Mouse (Mus musculus) embryo, embryonic 10.5 days (tissue): ENCODE data around the gene Doc2b.

Source experiments
- DNase-seq: peaks from one replicate; pipeline ENCODE4 v3.0.0-alpha.2; 2015; ENCODE audit warnings: low spot score

The Doc2b gene

GRCm38 (mm10) chr11:75796029-75796445, at the start of gene Doc2b:
Gene Doc2b, minus strand, starts transcription at chr11:75796049.
- peak; percentile 18 for DNase-seq

DNA sequence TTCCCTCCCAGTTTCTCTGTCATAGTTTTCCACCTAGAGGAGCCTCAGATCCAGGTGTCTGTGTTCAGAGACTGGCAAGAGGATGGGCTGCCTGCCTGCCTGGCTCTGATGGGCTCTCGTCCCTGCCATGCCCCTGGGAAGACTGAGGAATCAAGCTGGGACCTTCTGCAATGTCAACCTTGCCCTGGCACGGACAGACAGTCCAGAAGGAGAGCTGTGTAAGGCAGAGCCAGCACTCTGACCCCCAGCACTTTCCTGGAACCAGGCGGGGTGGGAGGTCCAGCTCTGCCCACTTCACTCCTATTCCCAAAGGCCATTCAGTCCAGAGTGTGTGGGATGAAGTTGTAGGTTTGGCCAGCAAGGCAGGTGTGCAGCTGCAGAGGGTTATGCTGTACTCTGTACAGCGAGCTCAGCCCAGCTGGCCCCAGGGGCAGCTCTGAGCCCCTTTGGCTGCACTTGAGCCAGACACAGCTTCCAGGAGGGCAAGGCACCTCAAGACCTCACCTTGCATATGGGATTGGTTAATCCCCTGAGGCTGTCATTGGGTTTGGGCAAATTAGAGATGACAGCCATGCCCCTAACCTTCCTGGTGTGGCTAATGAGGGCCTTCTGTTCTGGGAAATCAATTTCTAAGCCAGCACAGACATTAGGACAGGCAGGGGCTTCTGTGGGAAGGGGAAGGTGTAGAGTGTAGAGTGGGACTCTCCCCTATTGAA, 47.2 kb upstream of the Doc2b start:
- DNase-seq: peak; percentile 21

DNA sequence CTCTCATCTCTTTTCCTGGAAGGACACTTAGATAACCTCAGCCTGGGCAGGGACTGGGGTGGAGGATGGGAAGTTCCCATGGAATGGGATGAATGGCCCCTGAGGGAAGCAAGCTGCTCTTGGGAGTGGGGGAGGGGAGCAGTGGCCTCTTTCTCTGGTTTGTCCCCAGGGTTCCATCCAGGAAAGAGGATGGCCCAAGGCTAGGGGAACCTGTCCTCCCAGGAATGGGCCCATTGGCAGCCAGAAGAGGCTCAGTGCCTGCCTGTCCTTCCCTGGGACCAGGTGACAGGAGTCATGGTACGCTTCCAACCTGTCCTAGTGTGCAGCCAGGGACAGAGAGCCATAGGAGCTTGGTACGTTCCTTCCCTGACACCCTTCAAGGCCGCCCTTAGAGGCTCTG, 45.7 kb upstream of the Doc2b start:
- no peak for DNase-seq

GRCm38 (mm10) chr11:75839536-75840430, 43.9 kb upstream of the Doc2b start:
- no peak for DNase-seq

GRCm38 (mm10) chr11:75838861-75839426, 43.1 kb upstream of the Doc2b start:
- no peak for DNase-seq

- no peak for DNase-seq
Observed at GRCm38 (mm10) chr11:75836240-75836610, 40.4 kb upstream of the Doc2b start.

GRCm38 (mm10) chr11:75835587-75836239, 39.9 kb upstream of the Doc2b start:
- DNase-seq: no peak

- no peak for DNase-seq
Observed at GRCm38 (mm10) chr11:75833081-75833480, 37.2 kb upstream of the Doc2b start.

DNA sequence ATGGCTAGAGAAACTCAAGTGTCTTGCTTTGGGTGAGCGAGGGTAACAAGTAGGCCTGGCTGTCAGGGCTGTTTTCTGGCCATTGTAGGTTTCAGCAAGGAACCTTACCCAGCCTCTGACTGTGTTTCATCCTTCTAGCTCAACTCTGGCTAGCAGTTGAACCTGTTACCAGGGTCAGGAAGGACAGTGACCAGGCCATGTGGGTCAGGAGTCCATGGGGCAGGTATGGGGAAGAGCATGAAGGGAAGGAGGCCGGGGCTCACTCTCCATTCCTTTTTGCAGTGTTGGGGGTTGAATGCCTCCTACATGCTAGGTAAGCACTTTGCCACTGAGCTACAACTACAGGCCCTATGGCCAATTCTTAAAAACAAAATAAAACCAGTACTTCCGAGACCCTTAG, 34.5 kb upstream of the Doc2b start:
- DNase-seq: no peak

DNA sequence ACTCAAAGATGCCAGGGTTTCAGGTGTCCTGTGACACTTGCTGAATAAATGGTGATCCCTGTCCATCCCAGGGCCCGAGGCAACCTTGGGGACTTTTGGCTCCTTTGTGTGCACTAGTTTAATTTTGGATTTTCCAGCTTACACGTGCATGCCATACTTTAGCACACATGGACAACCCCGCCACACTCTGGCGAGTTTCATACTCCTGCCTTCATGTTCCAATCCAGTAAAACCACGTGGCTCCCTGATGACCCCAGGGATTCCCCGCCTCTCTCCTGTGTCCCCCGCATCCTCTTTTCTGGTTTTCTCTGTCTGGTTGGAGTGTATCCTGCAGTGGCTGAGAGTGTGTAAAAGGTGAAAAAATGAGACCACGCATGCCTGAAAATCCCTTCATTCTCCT, 31.6 kb upstream of the Doc2b start:
- DNase-seq: no peak

- no peak for DNase-seq
Observed at GRCm38 (mm10) chr11:75823506-75823905, 27.7 kb upstream of the Doc2b start.

- DNase-seq: no peak
Observed at GRCm38 (mm10) chr11:75813085-75813484, 17.2 kb upstream of the Doc2b start.

DNA sequence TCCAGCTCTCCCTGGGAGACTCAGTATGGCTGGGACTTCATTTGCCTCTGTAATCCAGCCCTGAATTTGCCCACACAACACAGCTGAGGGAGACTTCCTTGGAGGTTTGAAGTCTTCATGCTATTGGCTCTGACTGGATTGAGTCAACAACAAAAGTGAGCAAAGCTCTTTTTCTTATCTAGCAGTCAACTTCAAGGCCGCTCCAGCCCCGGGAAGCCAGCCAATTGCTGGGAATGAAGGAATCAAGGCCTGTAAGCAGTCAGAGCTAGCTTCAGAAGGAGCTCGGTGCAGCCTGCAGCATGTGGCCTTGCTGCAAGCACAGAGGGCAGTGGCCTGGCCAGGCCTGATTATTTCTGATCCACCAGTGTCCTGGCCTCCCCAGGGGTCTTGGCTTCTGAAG, 16.1 kb upstream of the Doc2b start:
- no peak for DNase-seq

DNA sequence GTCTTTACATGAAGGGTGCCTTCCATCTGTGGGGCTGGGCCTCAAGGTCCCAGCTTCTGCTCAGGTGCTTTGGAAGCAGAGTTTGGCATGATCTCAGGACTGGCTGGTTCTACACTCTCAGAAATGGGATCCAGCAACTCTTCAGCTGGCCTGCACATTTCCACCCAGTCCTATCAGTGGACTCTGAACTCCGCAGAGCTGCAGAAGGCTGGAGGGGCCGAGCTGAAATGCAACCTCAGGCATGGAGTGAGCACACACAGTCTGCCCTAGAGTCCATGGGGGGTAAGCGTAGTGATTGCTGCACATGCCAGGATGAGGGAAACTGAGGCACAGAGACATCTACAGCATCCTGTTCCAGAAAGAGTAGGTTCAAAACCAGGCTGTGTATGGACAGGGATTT, 14.7 kb upstream of the Doc2b start:
- no peak for DNase-seq

DNA sequence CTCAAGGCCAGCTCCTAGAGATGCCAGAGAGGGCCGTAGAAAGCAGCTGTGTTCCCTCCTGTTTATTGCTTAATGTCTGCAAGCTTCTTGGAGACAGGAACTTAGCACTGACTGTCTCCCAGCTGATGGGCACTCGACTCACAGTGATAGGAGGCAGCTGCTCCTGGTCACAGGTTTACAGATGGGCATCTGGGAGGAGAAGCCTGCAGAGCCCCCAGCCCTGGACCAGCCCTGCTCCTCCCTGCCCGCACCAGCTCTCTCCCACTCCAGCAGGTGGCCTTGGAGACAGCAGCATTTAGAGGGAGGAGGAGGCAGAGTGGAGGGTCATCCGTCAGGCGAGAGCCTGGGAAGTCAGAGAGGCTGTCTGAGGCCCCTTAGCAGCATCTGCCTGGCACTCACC, 11.6 kb upstream of the Doc2b start:
- no peak for DNase-seq

- DNase-seq: no peak
Observed at GRCm38 (mm10) chr11:75801771-75802550, 6.1 kb upstream of the Doc2b start.

DNA sequence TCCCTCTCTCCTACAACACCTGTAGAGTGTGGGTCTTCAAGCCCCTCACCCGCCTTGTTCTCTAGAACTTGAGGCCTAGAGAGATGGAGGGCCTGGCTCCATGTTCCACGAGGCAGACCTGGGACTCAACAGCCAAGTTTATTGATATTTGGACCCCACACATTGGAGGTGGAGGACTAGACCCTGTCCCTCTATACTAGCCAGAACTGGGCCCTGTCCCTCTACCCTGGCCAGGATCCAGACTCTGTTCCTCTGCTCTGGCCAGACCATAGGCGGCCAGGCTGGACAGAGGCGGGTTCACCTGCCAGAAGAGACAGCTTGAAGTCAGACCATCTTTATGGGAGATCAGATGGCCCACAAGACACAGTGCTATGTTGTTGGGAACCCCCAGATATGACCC, 5.5 kb upstream of the Doc2b start:
- DNase-seq: no peak

DNA sequence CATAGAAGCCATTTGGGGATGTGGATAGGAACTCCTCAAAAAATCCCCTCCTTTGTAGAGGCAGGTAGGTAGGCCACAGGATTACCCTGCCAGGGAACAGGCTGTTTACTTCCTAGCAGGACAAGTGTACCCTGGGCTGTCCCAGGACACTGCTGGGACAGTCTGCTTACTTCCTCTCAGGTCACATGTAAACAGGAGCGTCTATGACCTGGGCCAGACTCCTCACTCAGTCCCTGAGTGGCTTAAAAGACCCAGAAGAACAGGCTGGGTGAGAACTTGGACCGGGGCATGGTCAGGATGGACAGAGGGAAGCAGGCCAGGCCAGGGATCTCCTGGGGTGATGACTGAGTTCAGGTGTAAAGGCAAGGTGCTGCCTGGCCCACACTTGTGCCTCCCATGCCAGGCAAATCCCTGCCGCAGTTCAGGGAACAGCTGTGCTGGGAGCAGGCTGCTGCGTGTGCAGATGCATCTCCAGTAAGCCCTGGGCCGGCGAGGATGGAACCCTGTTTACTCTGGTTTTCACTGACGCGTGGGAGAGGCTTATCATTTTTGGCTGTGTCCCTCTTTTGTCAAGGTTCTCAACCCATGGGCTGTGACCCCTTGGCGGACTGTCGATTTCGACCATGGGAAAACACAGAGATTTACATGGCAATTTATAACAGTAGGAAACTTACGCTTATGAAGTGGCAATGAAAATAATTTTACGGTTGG, 842 bp upstream of the Doc2b start:
- DNase-seq: no peak

DNA sequence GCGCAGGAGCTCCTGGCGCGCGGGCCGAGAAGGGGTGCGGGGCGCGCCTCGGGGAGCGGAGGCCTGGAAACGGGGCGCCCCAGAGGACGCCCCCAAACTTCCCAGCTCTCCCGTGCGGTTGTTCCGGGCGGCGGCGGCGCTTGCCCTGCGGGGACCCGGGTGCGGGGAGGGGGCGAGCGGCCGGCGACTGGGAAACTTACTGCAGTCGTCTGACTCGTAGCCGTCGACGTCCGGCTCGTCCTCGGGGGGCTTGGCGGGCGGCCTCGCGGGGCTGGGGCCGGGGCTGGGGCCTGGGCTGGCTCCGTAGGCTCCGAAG, 570 bp downstream of the Doc2b start:
- no peak for DNase-seq

- no peak for DNase-seq
Observed at GRCm38 (mm10) chr11:75794602-75795320, 1.1 kb downstream of the Doc2b start.

DNA sequence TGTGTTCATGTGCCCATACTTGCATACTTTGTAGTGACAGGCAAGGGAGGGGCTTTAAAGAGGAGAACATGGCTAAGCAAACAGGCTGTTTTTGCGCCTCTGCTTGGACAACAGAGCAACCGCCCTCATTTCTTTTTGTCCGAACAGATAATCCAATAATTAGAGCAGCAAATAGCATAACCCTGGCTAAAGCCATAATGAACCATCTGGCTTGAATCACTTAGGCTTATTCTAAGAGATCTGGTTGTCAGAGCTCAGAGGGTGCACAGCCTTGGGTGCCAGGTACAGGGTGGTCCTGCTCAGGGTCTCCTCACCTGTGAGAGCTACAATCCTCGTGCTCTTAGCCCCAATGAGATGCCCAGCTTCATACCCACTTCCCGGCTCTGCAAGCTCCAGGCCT, 2.5 kb downstream of the Doc2b start:
- no peak for DNase-seq
